Mouse (Mus musculus) hindbrain, postnatal 0 days (tissue): ENCODE measurements around the gene Stard7. TPM values are rescaled to one million over a fixed set of nuclear protein-coding genes. Genes with fewer than 3 reads are reported as not detected.

ENCODE experiments used
- ATAC-seq: fragments of 200-750 bp; cut with Nextera tagmentation; 2 replicates; pipeline ENCODE4 v1.8.0; 2017; ENCODE audit warnings: mild to moderate bottlenecking, moderate TSS enrichment, moderate library complexity
- DNase-seq: peaks from one replicate; pipeline ENCODE4 v3.0.0-alpha.2; 2015; ENCODE audit warnings: low spot score
- H3K27ac ChIP-seq: fragments of 300-500 bp; sonication (generic); 2 replicates; pipeline ENCODE4 v1.5.1; 2014; ENCODE audit warnings: mild to moderate bottlenecking
- H3K27me3 ChIP-seq: fragments of 300-500 bp; sonication (generic); 2 replicates; pipeline ENCODE4 v1.6.1; 2014; ENCODE audit warnings: low read length, mixed read lengths; ENCODE audit not compliant: insufficient read depth
- H3K36me3 ChIP-seq: fragments of 300-500 bp; sonication (generic); 2 replicates; pipeline ENCODE4 v1.6.1; 2014; ENCODE audit warnings: low read length, mixed read lengths; ENCODE audit not compliant: insufficient read depth
- H3K4me1 ChIP-seq: fragments of 300-500 bp; sonication (generic); 2 replicates; pipeline ENCODE4 v1.6.1; 2014; ENCODE audit warnings: antibody characterized with exemption, low read length, mixed read lengths; ENCODE audit not compliant: insufficient read depth
- H3K4me2 ChIP-seq: fragments of 300-500 bp; sonication (generic); 2 replicates; pipeline ENCODE4 v1.6.1; 2014; ENCODE audit warnings: low read depth, mild to moderate bottlenecking, low read length, moderate library complexity, mixed read lengths
- H3K4me3 ChIP-seq: fragments of 300-500 bp; sonication (generic); 2 replicates; pipeline ENCODE4 v1.5.1; 2014; ENCODE audit warnings: low read length
- H3K9ac ChIP-seq: fragments of 300-500 bp; sonication (generic); replicated peaks from 2 replicates; pipeline ENCODE4 v1.6.1; 2014; ENCODE audit warnings: mild to moderate bottlenecking, low read length, moderate library complexity, mixed read lengths
- H3K9me3 ChIP-seq: fragments of 300-500 bp; sonication (generic); 2 replicates; pipeline ENCODE4 v1.6.1; 2016; ENCODE audit warnings: low read length, mixed read lengths
- CTCF ChIP-seq: IDR thresholded peaks from 2 replicates; pipeline ENCODE4 v1.5.1; 2016; ENCODE audit warnings: antibody characterized with exemption, control low read depth, low read depth
- WGBS: fragments of 180-500 bp; shearing (Covaris S2); extraction: QIAGEN DNeasy Blood & Tissue Kit; methylation state at CpG from one replicate; pipeline ENCODE4 v1.1.7; 2014; 5-methylcytosine and 5-hydroxymethylcytosine counted together
- polyA plus RNA-seq: library from polyadenylated mRNA; unstranded; fragments of >200 nt; fragmentation: Nextera tagmentation; extraction: Ambion mirVana; gene quantifications from 2 replicates; pipeline ENCODE4 v1.2.1, GENCODE M21; 2015
- total RNA-seq: library from RNA; depleted of rRNA; stranded (reverse); fragments of >200 nt; gene quantifications from 2 replicates; pipeline ENCODE4 v1.2.3, GENCODE M21; 2014

Gene Stard7
- total and polyA plus RNA-seq, 2 experiments from 2014 or later, result 94.3 to 142 TPM

- DNase-seq, result no peak
- no peak for TF ChIP-seq CTCF
- Histone ChIP-seq H3K36me3 (no peaks in the 10 kb centered on the region), H3K4me2 (peak overlapping the region; percentile 82; the same call in 1 of the 2 replicates), H3K4me3 (no peak overlapping the region), H3K27ac (no peak overlapping the region), H3K4me1 (peaks cover 12% of the 10 kb centered on the region), H3K27me3 (peaks cover 4% of the 10 kb centered on the region), H3K9me3 (no peaks in the 10 kb centered on the region), H3K9ac (no peak overlapping the region)
- WGBS, result 49% methylated on average over 11 of the region's 11 CpGs
- ATAC-seq, result no peak
Measured at GRCm38 (mm10) chr2:127335078-127335541, 65.1 kb downstream of the Stard7 start.

GRCm38 (mm10) chr2:127335767-127336496, 65.9 kb downstream of the Stard7 start, which contains the start of gene Dusp2:
Gene Dusp2 (plus strand): TSS chr2:127336159.
- TF ChIP-seq CTCF, result no peak
- no peaks in the 10 kb centered on the region for H3K9me3 ChIP-seq
- no peak within 1 kb of the TSS for H3K27ac ChIP-seq
- peaks cover 4% of the 10 kb centered on the region for H3K27me3 ChIP-seq
- WGBS, result 1% methylated on average over 67 of the region's 76 CpGs
- H3K4me1 ChIP-seq, result peaks cover 12% of the 10 kb centered on the region
- H3K4me2 ChIP-seq, result peak within 1 kb of the TSS; percentile 82
- H3K36me3 ChIP-seq, result no peaks in the 10 kb centered on the region
- peak within 1 kb of the TSS; percentile 53 for H3K4me3 ChIP-seq
- H3K9ac ChIP-seq, result peak within 1 kb of the TSS; percentile 69
- peak; percentile 68 for ATAC-seq
- DNase-seq, result peak; percentile 78

- peaks cover 4% of the 10 kb centered on the region for H3K27me3 ChIP-seq
- H3K27ac ChIP-seq, result no peak overlapping the region
- H3K4me2 ChIP-seq, result peak overlapping the region; percentile 82
- H3K4me1 ChIP-seq, result peaks cover 12% of the 10 kb centered on the region
- WGBS, result 4% methylated on average over 33 of the region's 33 CpGs
- H3K4me3 ChIP-seq, result peak overlapping the region; percentile 53
- H3K9me3 ChIP-seq, result no peaks in the 10 kb centered on the region
- H3K36me3 ChIP-seq, result no peaks in the 10 kb centered on the region
- H3K9ac ChIP-seq, result peak overlapping the region; percentile 69
- no peak for TF ChIP-seq CTCF
- no peak for DNase-seq
- ATAC-seq, result no peak
Measured at GRCm38 (mm10) chr2:127336497-127336832, 66.4 kb downstream of the Stard7 start.

- Histone ChIP-seq H3K4me1 (peaks cover 12% of the 10 kb centered on the region), H3K4me3 (peak overlapping the region; percentile 53), H3K36me3 (no peaks in the 10 kb centered on the region), H3K4me2 (peak overlapping the region; percentile 82), H3K9ac (peak overlapping the region; percentile 69), H3K27ac (no peak overlapping the region), H3K27me3 (peaks cover 4% of the 10 kb centered on the region), H3K9me3 (no peaks in the 10 kb centered on the region)
- DNase-seq, result no peak
- WGBS, result 42% methylated on average over 5 of the region's 5 CpGs
- no peak for TF ChIP-seq CTCF
- no peak for ATAC-seq
Measured at GRCm38 (mm10) chr2:127336885-127337284, 66.9 kb downstream of the Stard7 start.

- H3K4me3 ChIP-seq, result peak overlapping the region; percentile 53; the same call in 1 of the 2 replicates
- no peaks in the 10 kb centered on the region for H3K36me3 ChIP-seq
- no peak for ATAC-seq
- H3K27me3 ChIP-seq, result peaks cover 4% of the 10 kb centered on the region
- peak overlapping the region; percentile 82; the same call in 1 of the 2 replicates for H3K4me2 ChIP-seq
- H3K9ac ChIP-seq, result no peak overlapping the region
- H3K4me1 ChIP-seq, result peaks cover 12% of the 10 kb centered on the region
- no peak for TF ChIP-seq CTCF
- DNase-seq, result no peak
- H3K9me3 ChIP-seq, result no peaks in the 10 kb centered on the region
- 43% methylated on average over 11 of the region's 11 CpGs for WGBS
- no peak overlapping the region for H3K27ac ChIP-seq
Measured at GRCm38 (mm10) chr2:127337531-127337930, 67.5 kb downstream of the Stard7 start.

GRCm38 (mm10) chr2:127338012-127338411, 68.0 kb downstream of the Stard7 start:
- WGBS, result 68% methylated on average over 7 of the region's 7 CpGs
- no peak for TF ChIP-seq CTCF
- Histone ChIP-seq H3K9ac (no peak overlapping the region), H3K27me3 (peaks cover 4% of the 10 kb centered on the region), H3K27ac (no peak overlapping the region), H3K4me3 (no peak overlapping the region), H3K36me3 (no peaks in the 10 kb centered on the region), H3K4me1 (peaks cover 12% of the 10 kb centered on the region), H3K9me3 (no peaks in the 10 kb centered on the region), H3K4me2 (no peak overlapping the region)
- DNase-seq (no peak), ATAC-seq (no peak)

GRCm38 (mm10) chr2:127338416-127338815, 68.4 kb downstream of the Stard7 start, which contains the start of gene Astl:
Gene Astl (plus strand): TSS chr2:127338639.
- Histone ChIP-seq H3K4me3 (no peak within 1 kb of the TSS), H3K9ac (no peak within 1 kb of the TSS), H3K27me3 (peaks cover 4% of the 10 kb centered on the region), H3K9me3 (no peaks in the 10 kb centered on the region), H3K4me1 (peaks cover 12% of the 10 kb centered on the region), H3K27ac (no peak within 1 kb of the TSS), H3K36me3 (no peaks in the 10 kb centered on the region), H3K4me2 (peak within 1 kb of the TSS; percentile 82; the same call in 1 of the 2 replicates)
- no peak for TF ChIP-seq CTCF
- no peak for ATAC-seq
- WGBS, result 88% methylated on average over 4 of the region's 4 CpGs
- no peak for DNase-seq
